Mouse (Mus musculus): Measurements from ENCODE around the gene Zfp786. TPM values are rescaled to one million over a fixed set of nuclear protein-coding genes. Genes with fewer than 3 reads are reported as not detected.
"Not testable (repeated sequence)": the region's sequence is repeated elsewhere in the genome, so short reads cannot be mapped to it uniquely, and the experiment has no call there.

Zfp786 gene
- polyA plus RNA-seq, 1 experiment from 2014 or later: 2.4 TPM

DNA sequence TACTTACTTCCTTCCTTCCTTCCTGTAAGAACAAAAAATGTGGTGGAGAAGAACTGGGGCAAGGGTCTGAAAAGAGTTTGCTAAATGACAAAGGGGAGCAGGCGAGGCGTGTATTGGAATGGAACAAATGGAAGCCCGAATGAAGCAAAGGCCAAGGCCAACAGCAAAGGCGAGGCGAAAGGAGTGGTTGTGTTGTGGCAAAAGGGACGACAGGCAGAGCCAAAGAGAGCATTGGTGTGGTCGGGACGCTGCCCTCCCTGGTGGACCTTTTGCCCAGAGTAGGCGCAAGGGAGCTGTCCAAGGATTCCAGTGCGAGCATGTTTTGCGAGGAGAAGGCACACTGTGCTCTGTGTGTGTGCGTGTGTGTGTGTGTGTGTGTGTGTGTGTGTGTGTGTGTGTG lies 59.6 kb downstream of the Zfp786 start:
- not testable (repeated sequence) for H3K9me3 ChIP-seq (ENCODE audit: control insufficient read depth, low read length); H3K27me3 ChIP-seq (replicated peaks; ENCODE audit: control insufficient read depth, insufficient read depth, low read length); H3K4me3 ChIP-seq (ENCODE audit: low read length); H3K4me2 ChIP-seq (ENCODE audit: low read depth, low read length); H3K9ac ChIP-seq (ENCODE audit: low read depth, low read length); H3K4me1 ChIP-seq (ENCODE audit: control insufficient read depth, insufficient read depth, low read length); ATAC-seq; H3K36me3 ChIP-seq (ENCODE audit: control insufficient read depth, insufficient read depth, low read length); H3K27ac ChIP-seq (ENCODE audit: low read length)
- WGBS: 76% methylated on average over 12 of the region's 12 CpGs

GRCm38 (mm10) chr6:47769861-47770260 lies 60.8 kb downstream of the Zfp786 start:
- not testable (repeated sequence) for H3K4me1 ChIP-seq (ENCODE audit: control insufficient read depth, insufficient read depth, low read length); H3K36me3 ChIP-seq (ENCODE audit: control insufficient read depth, insufficient read depth, low read length); H3K27ac ChIP-seq (ENCODE audit: low read length); H3K4me3 ChIP-seq (ENCODE audit: low read length); H3K4me2 ChIP-seq (ENCODE audit: low read depth, low read length); H3K9ac ChIP-seq (ENCODE audit: low read depth, low read length); ATAC-seq; H3K9me3 ChIP-seq (ENCODE audit: control insufficient read depth, low read length); H3K27me3 ChIP-seq (replicated peaks; ENCODE audit: control insufficient read depth, insufficient read depth, low read length)
- 75% methylated on average over 4 of the region's 4 CpGs for WGBS

MicroRNA genes within 50 kb of the gene (microRNA counts, 519-probe panel; counts per million panel counts)
- 1,303 counts per million, percentile 7 among the panel's probes with 10 or more counts for microRNA mmu-miR-704

Small RNA genes within 50 kb of the gene (microRNA-seq; reads per million reads assigned to microRNA genes)
- gene Mir704: not detected

Other genes starting within 250 kb of the Zfp786 start
- gene Ezh2, start 235.5 kb downstream of the Zfp786 start, polyA plus RNA-seq (2015; fragmentation: Nextera tagmentation; extraction: Ambion mirVana): 50.0 and 54.6 TPM in 2 replicates
- 332 and 340 TPM in 2 replicates for gene Pdia4, start 17.4 kb downstream of the Zfp786 start, polyA plus RNA-seq (2015; fragmentation: Nextera tagmentation; extraction: Ambion mirVana)
- 5.8 and 6.6 TPM in 2 replicates for gene Zfp398, start 4.8 kb upstream of the Zfp786 start, polyA plus RNA-seq (2015; fragmentation: Nextera tagmentation; extraction: Ambion mirVana)
- gene Zfp282, start 46.3 kb upstream of the Zfp786 start, polyA plus RNA-seq (2015; fragmentation: Nextera tagmentation; extraction: Ambion mirVana): 8.9 and 9.8 TPM in 2 replicates
- gene Zfp212, start 89.6 kb upstream of the Zfp786 start, polyA plus RNA-seq (2015; fragmentation: Nextera tagmentation; extraction: Ambion mirVana): 12.2 TPM in 2 replicates
- 8.8 and 9.3 TPM in 2 replicates for gene Zfp956, start 122.5 kb upstream of the Zfp786 start, polyA plus RNA-seq (2015; fragmentation: Nextera tagmentation; extraction: Ambion mirVana)
- 4.3 and 4.6 TPM in 2 replicates for gene Zfp777, start 218.0 kb upstream of the Zfp786 start, polyA plus RNA-seq (2015; fragmentation: Nextera tagmentation; extraction: Ambion mirVana)